Mouse (Mus musculus): ENCODE measurements around the gene Hypk.

DNA sequence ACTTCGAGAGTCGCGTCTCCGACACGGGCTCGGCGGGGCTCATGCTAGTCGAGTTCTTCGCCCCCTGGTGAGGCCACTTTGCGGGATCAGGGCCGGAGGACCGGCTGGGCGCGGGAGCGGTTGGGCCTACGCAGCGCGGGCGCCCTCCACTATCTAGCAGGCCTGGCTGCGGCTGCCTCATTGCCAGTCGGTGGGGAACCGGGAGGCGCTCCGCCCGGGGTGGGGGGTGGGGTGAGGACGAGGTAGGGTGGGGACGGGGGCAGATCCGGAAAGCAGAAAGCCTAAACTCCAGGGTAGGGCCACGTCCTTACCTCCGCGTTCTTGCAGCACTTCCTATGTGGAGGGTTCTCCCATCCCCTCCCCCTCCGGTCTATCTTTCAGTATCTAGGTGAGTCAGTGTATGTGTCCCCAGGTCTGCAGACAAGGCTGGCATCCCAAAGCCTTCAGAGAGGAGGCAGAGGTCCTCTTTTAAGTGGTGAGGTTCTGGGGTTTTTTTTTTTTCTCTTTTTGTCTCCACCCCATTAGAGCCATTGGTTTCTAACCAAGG lies 38.9 kb upstream of the Hypk start:
- TF ChIP-seq EP300 (IDR thresholded peaks at IDR 0.05) (no peak), CTCF (IDR thresholded peaks at IDR 0.05) (no peak)

Data from lung, postnatal 0 days (tissue).